Mouse (Mus musculus): ENCODE data around the gene Afap1.

GRCm38 (mm10) chr5:35931296-35931695, 38.2 kb downstream of the Afap1 start:
- no peak for TF ChIP-seq POLR2A (IDR thresholded peaks at IDR 0.05; ENCODE audit: extremely low read depth, insufficient read depth, low read length)
- TF ChIP-seq CTCF (IDR thresholded peaks at IDR 0.05; ENCODE audit: extremely low read depth, insufficient read depth, low read length), result no peak
